Mouse (Mus musculus) limb, embryonic 10.5 days (tissue): ENCODE results near the gene 5730522E02Rik. TPM values are rescaled to one million over a fixed set of nuclear protein-coding genes. Genes with fewer than 3 reads are reported as not detected.

Experiments
- microRNA-seq: library from miRNA; unstranded; fragments of <30 nt; microRNA quantifications from one replicate; pipeline ENCODE4, GENCODE M21; 2017
- polyA plus RNA-seq: library from polyadenylated mRNA; unstranded; fragments of >200 nt; fragmentation: Nextera tagmentation; extraction: Ambion mirVana; gene quantifications from 2 replicates; pipeline ENCODE4 v1.2.1, GENCODE M21; 2016

The 5730522E02Rik gene
- polyA plus RNA-seq, 1 experiment from 2014 or later = 7.0 TPM

Small RNA genes within 50 kb of the gene (microRNA-seq; reads per million reads assigned to microRNA genes)
- gene Mir6372 = not detected

Other genes starting within 250 kb of the 5730522E02Rik start
- gene Fancl, start 175.4 kb upstream of the 5730522E02Rik start, polyA plus RNA-seq = 32.2 and 34.9 TPM in 2 replicates